Mouse (Mus musculus): Measurements from ENCODE around the gene Vmp1. TPM values are rescaled to one million over a fixed set of nuclear protein-coding genes. Genes with fewer than 3 reads are reported as not detected.
A peak's percentile ranks its signal among the peaks of the same experiment; 100 is the strongest.

The Vmp1 gene
- 93.0 and 97.4 TPM in 2 replicates for polyA plus RNA-seq (2016; fragmentation: Nextera tagmentation; extraction: Ambion mirVana)

DNA sequence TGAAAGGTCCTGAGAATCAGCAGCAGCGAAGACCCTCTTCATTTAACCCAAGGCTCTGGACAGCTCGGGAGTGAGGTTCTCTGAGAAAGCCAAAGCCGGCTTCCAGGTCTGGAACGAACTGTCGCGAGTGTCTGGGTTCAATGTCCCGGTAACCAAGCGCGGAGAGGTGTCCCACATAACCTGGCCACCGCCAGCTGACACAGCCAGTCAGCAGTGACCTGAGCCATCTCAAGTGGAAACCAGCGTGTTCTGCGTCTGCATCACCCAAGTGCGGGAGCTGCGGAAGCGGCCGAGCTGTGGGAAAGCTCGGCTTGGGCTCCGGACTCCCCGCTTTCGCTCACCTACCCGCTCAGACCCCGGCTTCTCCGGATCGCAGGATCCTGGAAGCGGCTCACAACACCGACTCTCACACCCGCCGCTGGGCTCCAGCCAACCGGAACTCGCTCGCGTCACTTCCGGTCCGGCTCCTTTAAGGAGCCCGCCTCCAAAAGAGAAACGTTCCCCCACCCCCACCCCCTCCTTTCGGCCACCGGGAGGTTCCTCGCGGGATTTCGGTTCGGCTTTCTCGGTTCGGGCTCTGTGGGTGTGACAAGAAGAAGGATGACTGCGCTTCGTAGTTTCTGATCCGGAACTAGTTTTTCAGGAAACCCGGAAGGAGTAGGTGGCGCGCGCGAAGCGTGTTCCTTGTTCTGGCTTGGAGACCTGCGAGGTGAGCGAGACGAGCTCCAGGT, at the start of gene Vmp1, which contains the start of gene Ptrh2:
TSS of gene Vmp1 (minus strand) at position 442 of the 731 bp plus-strand sequence.
TSS of gene Ptrh2 (plus strand) at position 591 of the 731 bp plus-strand sequence.
- H3K27ac ChIP-seq, result peak within 1 kb of the TSS; percentile 90
- H3K9me3 ChIP-seq, result no peaks in the 10 kb centered on the region
- DNase-seq (ENCODE audit: extremely low spot score, low spot score), result peak; percentile 95
- under 1% methylated on average over 56 of the region's 56 CpGs for WGBS
- H3K4me1 ChIP-seq, result peaks cover 38% of the 10 kb centered on the region
- no peaks in the 10 kb centered on the region for H3K27me3 ChIP-seq (ENCODE audit: poor library complexity, severe bottlenecking)
- H3K4me3 ChIP-seq, result peak within 1 kb of the TSS; percentile 90
- H3K36me3 ChIP-seq (replicated peaks), result peaks cover 32% of the 10 kb centered on the region

DNA sequence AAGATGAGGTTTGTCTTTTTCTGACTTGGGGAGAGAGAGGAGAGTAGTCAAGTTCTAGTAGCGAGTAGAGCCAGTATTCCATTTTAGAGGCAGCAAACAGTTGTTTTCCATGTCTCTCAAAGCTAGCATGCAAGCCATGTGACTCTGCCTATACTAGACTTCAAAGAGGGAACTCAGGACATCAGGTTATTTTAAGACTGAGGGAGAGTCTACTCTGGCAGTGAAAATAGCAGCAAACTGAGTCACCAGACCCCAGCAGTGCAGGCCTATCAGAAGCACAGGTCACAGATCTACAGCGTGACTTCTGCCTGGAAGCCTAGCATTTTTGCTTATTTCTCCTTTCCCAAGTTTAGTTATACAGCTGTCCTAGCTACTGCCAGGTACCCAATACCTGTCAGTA, 47.8 kb upstream of the Vmp1 start:
- peaks cover 82% of the 10 kb centered on the region for H3K36me3 ChIP-seq (replicated peaks)
- WGBS, result 86% methylated on average over 2 of the region's 2 CpGs

DNA sequence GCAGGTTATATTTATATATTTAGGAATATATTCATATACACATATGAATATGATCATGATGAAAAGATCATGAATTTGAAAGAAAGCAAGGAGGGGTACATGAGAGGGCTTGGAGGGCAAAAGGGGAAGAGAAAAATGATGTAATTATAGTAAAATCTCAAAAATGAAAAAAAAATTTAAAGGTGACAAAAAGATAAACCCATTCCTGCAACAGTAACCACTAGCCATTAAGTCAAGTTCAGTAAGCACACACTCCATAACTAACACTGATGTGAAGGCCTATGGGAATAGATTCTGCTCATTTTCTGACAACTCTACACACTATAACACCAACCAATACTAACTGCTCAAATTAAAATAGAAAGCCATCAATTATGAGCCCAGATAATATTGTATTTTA, 42.0 kb upstream of the Vmp1 start:
- Histone ChIP-seq H3K4me3 (no peak overlapping the region), H3K27me3 (ENCODE audit: poor library complexity, severe bottlenecking) (no peaks in the 10 kb centered on the region), H3K4me1 (no peaks in the 10 kb centered on the region), H3K27ac (no peak overlapping the region), H3K9me3 (no peaks in the 10 kb centered on the region), H3K36me3 (replicated peaks) (peaks cover 93% of the 10 kb centered on the region)
- DNase-seq (ENCODE audit: extremely low spot score, low spot score), result no peak

More for the DNA sequence above, 47.8 kb upstream of the Vmp1 start:
- Histone ChIP-seq H3K9me3 (no peaks in the 10 kb centered on the region), H3K4me1 (no peaks in the 10 kb centered on the region), H3K4me3 (no peak overlapping the region), H3K27ac (no peak overlapping the region), H3K27me3 (ENCODE audit: poor library complexity, severe bottlenecking) (no peaks in the 10 kb centered on the region)
- no peak for DNase-seq (ENCODE audit: extremely low spot score, low spot score)

DNA sequence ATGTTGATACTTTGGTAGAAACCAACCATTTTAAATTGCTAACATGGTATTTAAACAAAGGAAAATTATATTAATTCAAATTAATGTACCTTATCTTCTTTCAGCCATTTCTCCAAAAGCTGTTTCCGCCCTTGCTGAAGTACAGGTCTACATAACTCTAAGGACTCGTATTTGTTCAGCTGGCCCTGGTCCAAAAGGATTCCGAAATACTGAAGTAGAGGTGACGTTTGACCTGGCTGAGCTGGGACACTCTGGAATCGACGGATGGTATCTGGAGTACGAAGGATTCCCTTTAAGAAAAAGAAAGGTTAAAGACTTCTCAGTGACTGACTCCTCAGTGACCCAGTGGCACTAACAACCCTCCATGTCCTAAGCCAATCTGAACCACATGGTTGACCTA, 41.3 kb upstream of the Vmp1 start:
- Histone ChIP-seq H3K36me3 (replicated peaks) (peaks cover 93% of the 10 kb centered on the region), H3K4me3 (no peak overlapping the region), H3K9me3 (no peaks in the 10 kb centered on the region), H3K27me3 (ENCODE audit: poor library complexity, severe bottlenecking) (no peaks in the 10 kb centered on the region), H3K27ac (no peak overlapping the region), H3K4me1 (no peaks in the 10 kb centered on the region)
- 94% methylated on average over 7 of the region's 7 CpGs for WGBS
- no peak for DNase-seq (ENCODE audit: extremely low spot score, low spot score)

DNA sequence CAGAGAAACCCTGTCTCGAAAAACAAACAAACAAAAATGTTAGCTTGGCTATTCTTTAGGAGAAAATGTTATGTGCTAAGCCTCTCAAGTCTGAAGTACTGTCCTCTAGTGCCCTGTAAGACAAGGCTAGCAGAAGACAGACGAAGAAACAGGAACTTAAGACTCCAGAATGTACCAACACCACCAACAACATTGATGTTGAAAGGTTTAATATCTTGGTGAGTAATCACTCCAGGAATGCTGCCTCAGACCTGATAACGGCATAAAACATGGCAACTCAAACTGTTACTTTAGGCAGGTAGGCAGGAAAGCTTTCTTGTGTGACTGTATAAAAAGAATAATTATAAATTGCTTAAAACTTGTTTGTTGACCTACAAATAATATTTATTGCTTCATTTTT, 40.4 kb upstream of the Vmp1 start:
- H3K4me3 ChIP-seq, result no peak overlapping the region
- DNase-seq (ENCODE audit: extremely low spot score, low spot score), result no peak
- no peaks in the 10 kb centered on the region for H3K4me1 ChIP-seq
- H3K27ac ChIP-seq, result no peak overlapping the region
- 95% methylated on average over 3 of the region's 3 CpGs for WGBS
- H3K36me3 ChIP-seq (replicated peaks), result peaks cover 94% of the 10 kb centered on the region
- no peaks in the 10 kb centered on the region for H3K9me3 ChIP-seq
- no peaks in the 10 kb centered on the region for H3K27me3 ChIP-seq (ENCODE audit: poor library complexity, severe bottlenecking)

DNA sequence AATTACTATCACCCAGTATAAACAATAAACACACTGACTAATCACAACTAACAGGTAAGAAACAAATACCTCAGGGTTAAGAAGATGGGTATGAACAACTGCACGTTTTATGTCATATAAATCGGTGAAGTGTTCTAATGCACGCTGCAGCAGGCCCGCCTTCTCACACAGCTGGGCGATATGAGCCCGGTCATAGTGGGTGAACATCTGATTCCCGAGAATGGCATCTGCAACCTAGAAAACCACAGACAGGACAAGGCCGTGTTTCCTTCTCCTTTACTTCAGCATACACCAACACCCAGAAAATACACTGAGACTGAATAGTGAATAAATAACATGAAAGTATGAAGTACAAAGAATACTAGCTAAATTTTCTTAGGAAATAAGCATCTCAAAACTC, 35.8 kb upstream of the Vmp1 start:
- H3K4me3 ChIP-seq, result no peak overlapping the region
- H3K9me3 ChIP-seq, result no peaks in the 10 kb centered on the region
- no peak for DNase-seq (ENCODE audit: extremely low spot score, low spot score)
- no peak overlapping the region for H3K27ac ChIP-seq
- H3K27me3 ChIP-seq (ENCODE audit: poor library complexity, severe bottlenecking), result no peaks in the 10 kb centered on the region
- WGBS, result 95% methylated on average over 8 of the region's 8 CpGs
- H3K4me1 ChIP-seq, result no peaks in the 10 kb centered on the region
- H3K36me3 ChIP-seq (replicated peaks), result peaks cover 90% of the 10 kb centered on the region

DNA sequence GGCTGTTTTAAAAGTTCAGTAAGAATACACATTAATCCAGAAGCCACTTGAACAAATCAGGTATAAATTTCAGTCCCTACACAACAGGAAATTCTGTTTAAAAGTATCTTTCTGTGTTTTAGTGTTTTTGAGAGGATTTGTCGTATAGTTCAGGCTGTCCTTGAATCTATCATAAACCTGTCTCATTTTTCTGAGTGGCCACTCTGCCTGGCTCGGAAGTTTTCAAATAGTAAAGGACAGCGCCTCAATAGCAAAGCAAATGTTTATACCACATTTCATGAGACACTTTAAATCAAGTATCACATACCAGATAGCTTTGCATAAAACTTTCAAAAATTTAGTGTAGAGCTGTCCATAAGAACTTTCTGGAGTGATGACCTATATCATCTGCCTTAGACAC, 34.7 kb upstream of the Vmp1 start:
- Histone ChIP-seq H3K27ac (no peak overlapping the region), H3K36me3 (replicated peaks) (peaks cover 91% of the 10 kb centered on the region), H3K27me3 (ENCODE audit: poor library complexity, severe bottlenecking) (no peaks in the 10 kb centered on the region), H3K4me3 (no peak overlapping the region), H3K4me1 (no peaks in the 10 kb centered on the region), H3K9me3 (no peaks in the 10 kb centered on the region)
- 96% methylated on average over 3 of the region's 3 CpGs for WGBS
- DNase-seq (ENCODE audit: extremely low spot score, low spot score), result no peak

DNA sequence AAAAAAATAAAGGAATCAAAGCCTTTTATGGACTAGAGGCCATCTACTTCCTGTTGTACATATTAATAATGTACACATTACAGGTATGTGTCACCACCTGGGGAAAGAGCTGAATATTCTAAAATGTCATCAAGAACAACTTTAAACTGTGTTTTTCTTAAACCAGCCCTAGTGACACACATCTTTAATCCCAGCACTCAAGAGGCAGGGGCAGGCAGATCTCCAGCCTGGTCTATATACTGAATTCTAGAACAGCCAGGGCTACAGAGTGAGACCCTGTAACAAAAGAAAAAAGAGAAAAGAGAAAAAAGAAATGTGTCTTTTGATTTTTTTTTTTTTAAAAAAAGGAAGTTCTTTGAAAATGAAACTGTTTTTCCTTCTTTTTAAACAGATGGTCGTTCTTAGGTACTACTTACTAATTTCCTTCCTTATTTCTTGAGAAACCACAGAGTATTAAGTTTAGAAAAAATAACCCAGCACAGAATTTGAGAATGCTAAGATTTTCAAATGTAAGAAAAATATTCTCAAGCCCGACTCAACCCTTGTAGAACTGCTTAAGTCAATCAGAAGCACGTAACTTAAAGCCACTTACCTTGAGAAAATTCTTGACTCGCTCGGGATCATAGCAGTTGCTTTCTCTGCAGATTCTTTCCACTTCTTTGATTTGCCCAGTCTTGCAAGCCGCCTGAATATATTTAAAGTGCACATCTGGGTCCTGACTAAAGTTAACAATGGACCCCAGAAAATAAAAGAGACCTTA, 33.9 kb upstream of the Vmp1 start:
- no peak for DNase-seq (ENCODE audit: extremely low spot score, low spot score)
- Histone ChIP-seq H3K9me3 (no peaks in the 10 kb centered on the region), H3K27ac (no peak overlapping the region), H3K36me3 (replicated peaks) (peaks cover 90% of the 10 kb centered on the region), H3K27me3 (ENCODE audit: poor library complexity, severe bottlenecking) (no peaks in the 10 kb centered on the region), H3K4me1 (no peaks in the 10 kb centered on the region), H3K4me3 (no peak overlapping the region)
- 92% methylated on average over 6 of the region's 6 CpGs for WGBS

DNA sequence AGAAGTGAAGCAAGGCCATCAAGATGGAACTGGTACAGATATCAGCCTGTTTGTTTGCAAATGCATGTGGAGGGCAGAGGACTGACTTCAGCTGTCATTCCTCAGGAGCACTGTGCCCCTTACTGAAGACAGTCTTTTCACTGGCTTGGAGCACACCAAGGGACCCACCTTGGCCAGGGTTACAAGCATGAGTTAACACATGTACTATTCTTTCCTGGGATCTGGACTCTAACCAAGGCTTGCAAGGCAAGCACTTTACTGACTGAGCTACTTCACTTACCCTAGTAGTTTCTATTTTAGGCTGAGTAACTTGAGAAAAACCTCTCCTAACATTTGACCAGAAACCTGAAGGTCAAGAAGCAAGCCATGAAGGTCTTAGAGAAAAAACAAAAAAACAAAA, 31.0 kb upstream of the Vmp1 start:
- Histone ChIP-seq H3K9me3 (no peaks in the 10 kb centered on the region), H3K36me3 (replicated peaks) (peaks cover 92% of the 10 kb centered on the region), H3K4me3 (no peak overlapping the region), H3K27ac (no peak overlapping the region), H3K27me3 (ENCODE audit: poor library complexity, severe bottlenecking) (no peaks in the 10 kb centered on the region), H3K4me1 (no peaks in the 10 kb centered on the region)
- DNase-seq (ENCODE audit: extremely low spot score, low spot score), result no peak

DNA sequence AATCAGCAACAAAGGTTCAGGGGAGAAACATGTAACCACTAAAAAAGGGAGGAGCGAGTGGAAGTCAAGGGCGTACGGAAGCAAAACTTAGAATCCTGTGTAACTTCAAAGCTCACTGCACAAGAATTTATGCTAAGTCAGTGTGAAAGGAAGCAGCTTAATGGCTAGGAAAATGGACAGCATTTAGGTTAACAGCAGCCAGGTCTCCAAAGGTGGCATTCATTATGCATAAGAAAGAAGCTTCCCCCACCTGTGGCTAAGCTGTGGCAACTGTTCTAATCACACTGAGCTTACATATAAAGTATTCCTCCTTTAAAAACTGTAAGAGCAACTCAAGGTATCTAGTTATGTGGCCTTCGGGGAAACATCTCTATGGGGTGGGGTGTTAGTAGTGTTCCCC, 17.5 kb upstream of the Vmp1 start:
- H3K9me3 ChIP-seq, result no peaks in the 10 kb centered on the region
- H3K4me3 ChIP-seq, result no peak overlapping the region
- WGBS, result 95% methylated on average over 4 of the region's 4 CpGs
- H3K27ac ChIP-seq, result no peak overlapping the region
- H3K4me1 ChIP-seq, result no peaks in the 10 kb centered on the region
- H3K36me3 ChIP-seq (replicated peaks), result peaks cover 96% of the 10 kb centered on the region
- no peaks in the 10 kb centered on the region for H3K27me3 ChIP-seq (ENCODE audit: poor library complexity, severe bottlenecking)
- DNase-seq (ENCODE audit: extremely low spot score, low spot score), result no peak

DNA sequence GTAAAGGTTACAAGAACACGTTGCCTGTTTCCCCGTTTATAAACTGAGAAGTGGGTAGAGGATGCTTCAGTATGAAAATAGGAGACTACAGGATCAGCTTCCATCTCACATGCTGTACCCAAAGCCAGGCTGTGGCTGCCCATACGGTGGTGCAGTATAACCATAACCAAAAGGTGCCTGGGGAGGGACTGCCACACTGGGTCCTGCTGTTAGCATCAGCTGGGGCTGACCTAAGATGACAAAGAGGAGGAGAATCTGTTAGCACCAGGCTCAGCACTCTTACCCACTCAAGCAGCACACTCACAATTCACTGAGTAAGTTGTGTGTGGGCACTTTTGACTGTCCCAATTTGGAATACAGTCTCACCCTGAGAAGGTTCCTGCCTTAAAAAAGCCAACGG, 11.8 kb upstream of the Vmp1 start:
- no peaks in the 10 kb centered on the region for H3K9me3 ChIP-seq
- 85% methylated on average over 4 of the region's 4 CpGs for WGBS
- H3K27ac ChIP-seq, result no peak overlapping the region
- H3K4me3 ChIP-seq, result no peak overlapping the region
- H3K4me1 ChIP-seq, result no peaks in the 10 kb centered on the region
- DNase-seq (ENCODE audit: extremely low spot score, low spot score), result no peak
- H3K36me3 ChIP-seq (replicated peaks), result peaks cover 97% of the 10 kb centered on the region
- no peaks in the 10 kb centered on the region for H3K27me3 ChIP-seq (ENCODE audit: poor library complexity, severe bottlenecking)

DNA sequence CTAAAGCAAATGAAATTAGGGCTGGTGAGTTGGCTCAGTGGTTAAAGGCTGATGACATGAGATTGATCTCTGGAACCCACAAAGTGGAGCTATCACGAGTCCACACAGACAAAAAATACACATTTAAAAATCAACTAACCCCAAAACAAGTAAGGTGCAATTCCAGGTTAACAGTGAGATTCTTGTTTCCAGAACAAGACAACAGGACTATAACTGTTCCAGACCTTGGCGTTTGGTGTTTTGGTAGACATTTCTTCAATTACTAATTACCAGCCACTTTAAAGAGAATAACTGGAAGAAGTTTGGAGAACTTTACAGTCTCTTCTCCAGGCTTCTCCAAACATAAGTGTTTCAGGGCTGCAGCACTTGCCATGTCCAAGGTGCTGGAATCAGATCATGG, 8.9 kb upstream of the Vmp1 start:
- no peaks in the 10 kb centered on the region for H3K4me1 ChIP-seq
- H3K4me3 ChIP-seq, result no peak overlapping the region
- no peaks in the 10 kb centered on the region for H3K9me3 ChIP-seq
- H3K27ac ChIP-seq, result no peak overlapping the region
- no peaks in the 10 kb centered on the region for H3K27me3 ChIP-seq (ENCODE audit: poor library complexity, severe bottlenecking)
- H3K36me3 ChIP-seq (replicated peaks), result peaks cover 98% of the 10 kb centered on the region
- WGBS, result 90% methylated on average over 2 of the region's 2 CpGs
- no peak for DNase-seq (ENCODE audit: extremely low spot score, low spot score)

DNA sequence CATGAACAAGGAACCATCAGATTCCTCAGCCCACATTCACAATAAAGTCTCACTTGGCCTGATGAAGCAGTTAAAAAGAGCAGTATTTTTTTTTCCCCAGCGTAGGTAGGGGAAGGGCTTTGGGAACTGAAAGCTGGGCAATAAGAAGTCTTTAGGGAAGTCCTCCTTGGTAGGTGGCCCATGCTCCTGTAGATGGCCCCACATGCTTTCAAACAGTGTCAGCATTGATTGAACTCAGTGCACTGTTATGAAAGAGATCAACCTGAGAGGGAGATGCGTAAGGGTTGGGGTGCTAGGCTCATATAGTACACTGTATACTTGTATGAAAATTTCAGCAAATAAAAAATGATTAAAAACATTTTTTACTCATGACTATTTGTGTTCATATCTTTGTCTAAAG, 8.3 kb upstream of the Vmp1 start:
- H3K4me3 ChIP-seq, result no peak overlapping the region
- H3K9me3 ChIP-seq, result no peaks in the 10 kb centered on the region
- no peak overlapping the region for H3K27ac ChIP-seq
- H3K36me3 ChIP-seq (replicated peaks), result peaks cover 98% of the 10 kb centered on the region
- DNase-seq (ENCODE audit: extremely low spot score, low spot score), result no peak
- no peaks in the 10 kb centered on the region for H3K27me3 ChIP-seq (ENCODE audit: poor library complexity, severe bottlenecking)
- WGBS, result 96% methylated on average over 2 of the region's 2 CpGs
- peaks cover 1% of the 10 kb centered on the region for H3K4me1 ChIP-seq
